Mouse (Mus musculus): ENCODE measurements around the gene Zdhhc11. TPM values are rescaled to one million over a fixed set of nuclear protein-coding genes. Genes with fewer than 3 reads are reported as not detected.

The Zdhhc11 gene
- polyA plus RNA-seq (2016; fragmentation: Nextera tagmentation; extraction: Ambion mirVana), result not detected in 2 replicates

DNA sequence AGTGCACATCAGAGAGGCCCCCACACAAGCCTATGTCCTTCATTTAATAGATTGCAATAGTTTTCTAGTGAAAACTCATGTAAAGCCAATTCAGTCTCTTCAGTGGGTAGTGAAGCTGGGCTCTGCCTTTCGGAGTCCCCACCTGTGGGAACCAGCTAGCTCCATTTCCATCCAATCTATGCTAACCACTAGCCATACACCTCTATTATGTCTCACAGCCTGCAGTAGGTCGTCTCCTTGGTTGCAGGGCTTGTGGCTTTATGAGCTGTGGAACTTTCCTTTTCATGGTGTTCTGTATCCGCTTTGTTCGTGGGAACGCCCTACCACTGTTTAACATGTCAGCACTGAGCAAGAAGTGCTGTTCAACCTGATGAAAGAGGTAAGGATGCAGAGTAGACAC lies at the start of gene Zdhhc11:
Gene Zdhhc11 (plus strand): TSS at position 301 of the 400 bp plus-strand sequence.
- Histone ChIP-seq H3K4me3 (no peak within 1 kb of the TSS), H3K27ac (no peak within 1 kb of the TSS), H3K9ac (no peak within 1 kb of the TSS), H3K4me2 (replicated peaks) (no peak within 1 kb of the TSS), H3K9me3 (replicated peaks) (no peaks in the 10 kb centered on the region), H3K36me3 (peaks cover 44% of the 10 kb centered on the region), H3K4me1 (no peaks in the 10 kb centered on the region), H3K27me3 (no peaks in the 10 kb centered on the region)
- ATAC-seq (ENCODE audit: low FRiP score), result no peak
- WGBS, result 87% methylated on average over 5 of the region's 5 CpGs

DNA sequence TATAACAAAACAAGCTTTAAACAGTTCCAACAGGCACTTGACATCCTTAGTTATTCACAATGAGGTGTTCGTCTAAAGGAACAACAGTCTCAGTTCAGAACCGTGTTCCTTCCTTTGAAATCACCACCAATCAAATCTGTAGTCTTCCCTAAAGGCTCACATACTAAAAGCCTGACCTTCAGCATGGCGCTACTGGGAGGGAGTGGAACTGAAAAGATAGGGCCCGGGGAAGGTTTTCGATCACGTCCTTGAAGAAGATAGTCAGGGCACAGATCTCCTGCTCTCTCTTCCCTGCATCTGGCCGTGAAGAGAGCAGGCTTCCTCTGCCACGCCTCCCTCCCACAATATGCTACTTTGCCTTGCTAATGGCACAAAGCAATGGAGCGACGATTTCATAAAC lies 31.4 kb upstream of the Zdhhc11 start:
- ATAC-seq (ENCODE audit: low FRiP score), result no peak
- peaks cover 38% of the 10 kb centered on the region for H3K36me3 ChIP-seq

GRCm38 (mm10) chr13:73936938-73937320 lies 26.7 kb upstream of the Zdhhc11 start:
- H3K4me1 ChIP-seq, result peaks cover 14% of the 10 kb centered on the region
- peak overlapping the region; percentile 79 for H3K9ac ChIP-seq
- WGBS, result 16% methylated on average over 5 of the region's 5 CpGs
- peak overlapping the region; percentile 79 for H3K4me3 ChIP-seq
- no peak overlapping the region for H3K27ac ChIP-seq
- H3K36me3 ChIP-seq, result peaks cover 31% of the 10 kb centered on the region
- H3K27me3 ChIP-seq, result no peaks in the 10 kb centered on the region
- H3K9me3 ChIP-seq (replicated peaks), result no peaks in the 10 kb centered on the region
- H3K4me2 ChIP-seq (replicated peaks), result peak overlapping the region; percentile 77
- peak; percentile 44; the same call in 1 of the 2 replicates for ATAC-seq (ENCODE audit: low FRiP score)

More for the DNA sequence above, 31.4 kb upstream of the Zdhhc11 start:
- H3K9me3 ChIP-seq (replicated peaks), result no peaks in the 10 kb centered on the region
- H3K4me2 ChIP-seq (replicated peaks), result no peak overlapping the region
- no peaks in the 10 kb centered on the region for H3K27me3 ChIP-seq
- 90% methylated on average over 10 of the region's 10 CpGs for WGBS
- no peak overlapping the region for H3K9ac ChIP-seq
- no peak overlapping the region for H3K27ac ChIP-seq
- peaks cover 8% of the 10 kb centered on the region for H3K4me1 ChIP-seq
- H3K4me3 ChIP-seq, result no peak overlapping the region

- peak; percentile 97 for ATAC-seq (ENCODE audit: low FRiP score)
- under 1% methylated on average over 82 of the region's 82 CpGs for WGBS
- H3K4me3 ChIP-seq, result peak within 1 kb of the TSS; percentile 79
- no peaks in the 10 kb centered on the region for H3K9me3 ChIP-seq (replicated peaks)
- H3K27ac ChIP-seq, result peak within 1 kb of the TSS; percentile 87
- peaks cover 37% of the 10 kb centered on the region for H3K36me3 ChIP-seq
- H3K4me2 ChIP-seq (replicated peaks), result peak within 1 kb of the TSS; percentile 77
- peaks cover 14% of the 10 kb centered on the region for H3K4me1 ChIP-seq
- no peaks in the 10 kb centered on the region for H3K27me3 ChIP-seq
- peak within 1 kb of the TSS; percentile 79 for H3K9ac ChIP-seq
These were observed 26.1 kb upstream of the Zdhhc11 start, which contains the start of the genes Trip13 and Brd9 for GRCm38 (mm10) chr13:73937321-73938176. Gene Trip13, minus strand, starts transcription at chr13:73937784. Gene Brd9, plus strand, starts transcription at chr13:73937811.

- peaks cover 43% of the 10 kb centered on the region for H3K36me3 ChIP-seq
- 51% methylated on average over 13 of the region's 13 CpGs for WGBS
- H3K27me3 ChIP-seq, result no peaks in the 10 kb centered on the region
- H3K27ac ChIP-seq, result peak overlapping the region; percentile 87
- peak overlapping the region; percentile 77 for H3K4me2 ChIP-seq (replicated peaks)
- ATAC-seq (ENCODE audit: low FRiP score), result peak; percentile 11; the same call in 1 of the 2 replicates
- no peaks in the 10 kb centered on the region for H3K9me3 ChIP-seq (replicated peaks)
- peaks cover 14% of the 10 kb centered on the region for H3K4me1 ChIP-seq
- H3K4me3 ChIP-seq, result peak overlapping the region; percentile 79
- peak overlapping the region; percentile 79 for H3K9ac ChIP-seq
These were observed 25.5 kb upstream of the Zdhhc11 start for GRCm38 (mm10) chr13:73938177-73938560.

GRCm38 (mm10) chr13:73939101-73939500 lies 24.6 kb upstream of the Zdhhc11 start:
- peaks cover 14% of the 10 kb centered on the region for H3K4me1 ChIP-seq
- no peaks in the 10 kb centered on the region for H3K9me3 ChIP-seq (replicated peaks)
- WGBS, result 95% methylated on average over 5 of the region's 5 CpGs
- H3K9ac ChIP-seq, result no peak overlapping the region
- H3K4me3 ChIP-seq, result no peak overlapping the region
- H3K27me3 ChIP-seq, result no peaks in the 10 kb centered on the region
- peaks cover 53% of the 10 kb centered on the region for H3K36me3 ChIP-seq
- no peak for ATAC-seq (ENCODE audit: low FRiP score)
- no peak overlapping the region for H3K27ac ChIP-seq
- no peak overlapping the region for H3K4me2 ChIP-seq (replicated peaks)

- WGBS, result 94% methylated on average over 9 of the region's 9 CpGs
- Histone ChIP-seq H3K9me3 (replicated peaks) (no peaks in the 10 kb centered on the region), H3K4me2 (replicated peaks) (no peak overlapping the region), H3K4me1 (no peaks in the 10 kb centered on the region), H3K36me3 (peaks cover 93% of the 10 kb centered on the region), H3K9ac (no peak overlapping the region), H3K4me3 (no peak overlapping the region), H3K27ac (no peak overlapping the region), H3K27me3 (no peaks in the 10 kb centered on the region)
- ATAC-seq (ENCODE audit: low FRiP score), result no peak
These were observed 19.0 kb upstream of the Zdhhc11 start for GRCm38 (mm10) chr13:73944606-73945005.

- WGBS, result 93% methylated on average over 1 of the region's 1 CpGs
- Histone ChIP-seq H3K4me2 (replicated peaks) (no peak overlapping the region), H3K9me3 (replicated peaks) (no peaks in the 10 kb centered on the region), H3K27ac (no peak overlapping the region), H3K9ac (no peak overlapping the region), H3K4me1 (no peaks in the 10 kb centered on the region), H3K4me3 (no peak overlapping the region), H3K27me3 (no peaks in the 10 kb centered on the region), H3K36me3 (peaks cover 91% of the 10 kb centered on the region)
- ATAC-seq (ENCODE audit: low FRiP score), result no peak
These were observed 10.0 kb upstream of the Zdhhc11 start for GRCm38 (mm10) chr13:73953551-73954130.

GRCm38 (mm10) chr13:73954666-73955065 lies 9.0 kb upstream of the Zdhhc11 start:
- Histone ChIP-seq H3K9ac (no peak overlapping the region), H3K27ac (no peak overlapping the region), H3K4me1 (no peaks in the 10 kb centered on the region), H3K4me3 (no peak overlapping the region), H3K4me2 (replicated peaks) (no peak overlapping the region), H3K36me3 (peaks cover 91% of the 10 kb centered on the region), H3K9me3 (replicated peaks) (no peaks in the 10 kb centered on the region), H3K27me3 (no peaks in the 10 kb centered on the region)
- ATAC-seq (ENCODE audit: low FRiP score), result no peak
- 69% methylated on average over 6 of the region's 6 CpGs for WGBS

GRCm38 (mm10) chr13:73955531-73955930 lies 8.1 kb upstream of the Zdhhc11 start:
- peaks cover 91% of the 10 kb centered on the region for H3K36me3 ChIP-seq
- 90% methylated on average over 5 of the region's 5 CpGs for WGBS

GRCm38 (mm10) chr13:73960117-73960652 lies 3.5 kb upstream of the Zdhhc11 start:
- H3K27me3 ChIP-seq, result no peaks in the 10 kb centered on the region
- H3K4me2 ChIP-seq (replicated peaks), result no peak overlapping the region
- ATAC-seq (ENCODE audit: low FRiP score), result no peak
- H3K36me3 ChIP-seq, result peaks cover 77% of the 10 kb centered on the region
- 96% methylated on average over 10 of the region's 10 CpGs for WGBS
- no peak overlapping the region for H3K9ac ChIP-seq
- no peak overlapping the region for H3K27ac ChIP-seq
- H3K4me1 ChIP-seq, result no peaks in the 10 kb centered on the region
- H3K9me3 ChIP-seq (replicated peaks), result no peaks in the 10 kb centered on the region
- no peak overlapping the region for H3K4me3 ChIP-seq

More at GRCm38 (mm10) chr13:73955531-73955930, 8.1 kb upstream of the Zdhhc11 start:
- Histone ChIP-seq H3K27me3 (no peaks in the 10 kb centered on the region), H3K4me2 (replicated peaks) (no peak overlapping the region), H3K4me3 (no peak overlapping the region), H3K27ac (no peak overlapping the region), H3K4me1 (no peaks in the 10 kb centered on the region), H3K9me3 (replicated peaks) (no peaks in the 10 kb centered on the region), H3K9ac (no peak overlapping the region)
- no peak for ATAC-seq (ENCODE audit: low FRiP score)

GRCm38 (mm10) chr13:73961177-73961576 lies 2.5 kb upstream of the Zdhhc11 start:
- Histone ChIP-seq H3K27ac (no peak overlapping the region), H3K27me3 (no peaks in the 10 kb centered on the region), H3K9ac (no peak overlapping the region), H3K36me3 (peaks cover 67% of the 10 kb centered on the region), H3K4me2 (replicated peaks) (no peak overlapping the region), H3K4me3 (no peak overlapping the region), H3K9me3 (replicated peaks) (no peaks in the 10 kb centered on the region), H3K4me1 (no peaks in the 10 kb centered on the region)
- whole genome bisulfite sequencing, result 90% methylated on average over 4 of the region's 4 CpGs
- no peak for ATAC-seq (ENCODE audit: low FRiP score)
